Mouse (Mus musculus) kidney, postnatal 36 days (tissue): Measurements from ENCODE around the gene Trmt44.
A peak's percentile ranks its signal among the peaks of the same experiment; 100 is the strongest.
"Not testable (repeated sequence)": the region's sequence is repeated elsewhere in the genome, so short reads cannot be mapped to it uniquely, and the experiment has no call there.

Source experiments
- DNase-seq, 2 experiments: peaks; one replicate each; pipeline ENCODE4 v3.0.0; 2021 to 2022; ENCODE audit warnings: mixed read lengths in 2 of 2

Trmt44 gene

GRCm38 (mm10) chr5:35591497-35591896 is 16.6 kb upstream of the Trmt44 start:
- DNase-seq: peak; percentile 71

- not testable (repeated sequence) for DNase-seq
These were observed 9.4 kb upstream of the Trmt44 start for GRCm38 (mm10) chr5:35584259-35584658.

GRCm38 (mm10) chr5:35583221-35583783 is 8.4 kb upstream of the Trmt44 start:
- DNase-seq: no peak

GRCm38 (mm10) chr5:35582445-35583220 is 7.8 kb upstream of the Trmt44 start, which contains the start of gene Acox3:
TSS of gene Acox3 (plus strand) at chr5:35583040.
- DNase-seq: peak; percentile 98 to 99

- DNase-seq: no peak
These were observed 5.5 kb upstream of the Trmt44 start for GRCm38 (mm10) chr5:35580156-35580922.

GRCm38 (mm10) chr5:35579247-35579893 is 4.5 kb upstream of the Trmt44 start:
- DNase-seq: no peak

GRCm38 (mm10) chr5:35578411-35578810 is 3.5 kb upstream of the Trmt44 start:
- peak; percentile 52 to 54 for DNase-seq

- DNase-seq: peak; percentile 42 to 47
These were observed 1.6 kb upstream of the Trmt44 start for GRCm38 (mm10) chr5:35576409-35577020.

- no peak for DNase-seq
These were observed 3.3 kb downstream of the Trmt44 start for GRCm38 (mm10) chr5:35571546-35571945.

- no peak for DNase-seq
These were observed 8.2 kb downstream of the Trmt44 start for GRCm38 (mm10) chr5:35566632-35567031.

- DNase-seq: peak; percentile 75
These were observed 9.7 kb downstream of the Trmt44 start for GRCm38 (mm10) chr5:35565217-35565616.

- DNase-seq: peak; percentile 71 to 92
These were observed 11.4 kb downstream of the Trmt44 start for GRCm38 (mm10) chr5:35563449-35563848.

GRCm38 (mm10) chr5:35562616-35563015 is 12.3 kb downstream of the Trmt44 start:
- no peak for DNase-seq

GRCm38 (mm10) chr5:35559447-35559846 is 15.4 kb downstream of the Trmt44 start:
- no peak for DNase-seq

- DNase-seq: no peak
These were observed 16.8 kb downstream of the Trmt44 start for GRCm38 (mm10) chr5:35557946-35558621.

- DNase-seq: no peak
These were observed 18.5 kb downstream of the Trmt44 start for GRCm38 (mm10) chr5:35556393-35556792.

- DNase-seq: no peak
These were observed 21.9 kb downstream of the Trmt44 start for GRCm38 (mm10) chr5:35552838-35553539.

GRCm38 (mm10) chr5:35551855-35552837 is 22.7 kb downstream of the Trmt44 start:
- DNase-seq: no peak

- no peak for DNase-seq
These were observed 28.7 kb downstream of the Trmt44 start for GRCm38 (mm10) chr5:35546127-35546526.
